9 mouse cellular contexts compared by ENCODE assay signal in the genomic region with DNA sequence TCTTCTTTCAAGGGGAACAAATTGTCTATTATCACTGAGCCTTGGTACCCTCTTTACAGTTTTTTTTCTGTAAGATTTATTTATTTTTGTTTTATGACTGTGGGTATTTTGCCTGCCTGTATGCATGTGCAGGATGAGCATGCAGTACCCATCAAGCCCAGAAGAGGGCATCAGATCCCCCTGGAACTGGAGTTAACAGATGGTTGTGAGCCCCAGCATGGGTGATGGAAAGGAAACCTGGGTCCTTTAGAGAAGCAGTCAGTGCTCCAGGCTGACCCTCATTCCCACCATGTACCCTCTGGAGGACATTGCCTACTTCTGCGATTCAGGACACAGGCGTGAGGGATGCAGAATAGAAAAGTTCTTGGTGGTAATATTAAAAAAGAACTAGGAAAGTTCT. TPM values are rescaled to one million over a fixed set of nuclear protein-coding genes. Genes with fewer than 3 reads are reported as not detected.
DNase-seq lines count a peak whose midpoint lies in the region; ATAC-seq and TF ChIP-seq lines count a peak whose summit lies in the region.
"Had no signal": no experiment of that assay in that cellular context is flagged by ENCODE, and none has a peak within 500 bp of the region (broad histone marks: within the 10 kb centered on the region; RNA-seq: fewer than 3 reads in every experiment).

No protein-coding gene starts in this region.

- no peak overlapping the region for H3K27ac ChIP-seq in kidney, embryonic 14.5 days (ENCODE audit: low read depth, low read length)
- no peak overlapping the region for H3K27ac ChIP-seq in liver, embryonic 14.5 days

- H3K9ac ChIP-seq in kidney, embryonic 14.5 days (ENCODE audit: low read depth, low read length): no peak overlapping the region
- no peak overlapping the region for H3K9ac ChIP-seq in liver, embryonic 14.5 days (replicated peaks)

- H3K4me2 ChIP-seq in kidney, embryonic 14.5 days (replicated peaks; ENCODE audit: low read depth, low read length): no peak overlapping the region
- H3K4me2 ChIP-seq in liver, embryonic 14.5 days (ENCODE audit: low read depth): no peak overlapping the region

- H3K4me3 ChIP-seq in kidney, embryonic 14.5 days (ENCODE audit: low read length): no peak overlapping the region
- H3K4me3 ChIP-seq in liver, embryonic 14.5 days (ENCODE audit: insufficient read depth in 1 of 2, low read depth in 2 of 2, low read length in 2 of 2): no peak overlapping the region

- no peaks in the 10 kb centered on the region for H3K36me3 ChIP-seq in kidney, embryonic 14.5 days (ENCODE audit: control insufficient read depth, insufficient read depth, low read length)
- no peaks in the 10 kb centered on the region for H3K36me3 ChIP-seq in liver, embryonic 14.5 days (replicated peaks; ENCODE audit: control insufficient read depth, insufficient read depth, low read depth)

- no peak for TF ChIP-seq EP300 in liver, embryonic 14.5 days (IDR thresholded peaks at IDR 0.05; ENCODE audit: low read depth)

- no peak for ATAC-seq in kidney, embryonic 14.5 days (ENCODE audit: low FRiP score, low TSS enrichment)
- ATAC-seq in liver, embryonic 14.5 days (ENCODE audit: insufficient read depth): no peak

- peak; percentile 73 for TF ChIP-seq CTCF in liver, embryonic 14.5 days (IDR thresholded peaks at IDR 0.05; ENCODE audit: low read depth)

- peak; percentile 29 to 45 for DNase-seq in kidney, postnatal 4 days
- peak; percentile 14 for DNase-seq in 3T3-L1 (ENCODE audit: low read depth, low spot score)
- peak; percentile 33 to 34 for DNase-seq in B cell, adult 2 months
- DNase-seq in liver, embryonic 14.5 days (ENCODE audit: low read depth in 3 of 3, low spot score in 3 of 3): no peak
- DNase-seq in frontal cortex, postnatal 10 days (ENCODE audit: low spot score in 2 of 2): no peak
- DNase-seq in layer of hippocampus, adult 18-20 months (ENCODE audit: low spot score in 2 of 2): no peak
- DNase-seq: layer of hippocampus, postnatal 36 days had no signal

- H3K9me3 ChIP-seq in kidney, embryonic 14.5 days (ENCODE audit: control insufficient read depth, low read length): peaks cover 3% of the 10 kb centered on the region; the same call in 1 of the 2 replicates
- no peaks in the 10 kb centered on the region for H3K9me3 ChIP-seq in liver, embryonic 14.5 days (ENCODE audit: control insufficient read depth, low read length)

- WGBS in kidney, embryonic 14.5 days: 97% methylated on average over 2 of the region's 2 CpGs
- WGBS in liver, embryonic 14.5 days (ENCODE audit: insufficient replicate concordance): 75% methylated on average over 2 of the region's 2 CpGs

- H3K4me1 ChIP-seq in kidney, embryonic 14.5 days (ENCODE audit: control insufficient read depth, insufficient read depth, low read length): peaks cover 12% of the 10 kb centered on the region; the same call in 1 of the 2 replicates
- H3K4me1 ChIP-seq in liver, embryonic 14.5 days (replicated peaks; ENCODE audit: control insufficient read depth in 2 of 2, insufficient read depth in 2 of 2, low read length in 1 of 2): no peaks in the 10 kb centered on the region

- peaks cover 60% of the 10 kb centered on the region for H3K27me3 ChIP-seq in kidney, embryonic 14.5 days (ENCODE audit: control insufficient read depth, insufficient read depth, low read length)
- peaks cover 39% of the 10 kb centered on the region for H3K27me3 ChIP-seq in liver, embryonic 14.5 days (ENCODE audit: control insufficient read depth, insufficient read depth, low read length)

RNA-seq across cellular contexts. Expression of gene Tox2, which starts 4.4 kb away (rescaled TPM):
- 1.2 and 2.9 TPM in 2 replicates for polyA plus RNA-seq in kidney, embryonic 14.5 days (2014; fragmentation: Nextera tagmentation; extraction: Ambion mirVana)
- polyA plus RNA-seq in liver, embryonic 14.5 days (2012; rRNA removed): 0.71 and 1.4 TPM in 2 replicates
- 0.25 and 0.45 TPM in 2 replicates for polyA plus RNA-seq in liver, embryonic 14.5 days (2014; fragmentation: Nextera tagmentation; extraction: Ambion mirVana)
- total RNA-seq in layer of hippocampus, adult 18-20 months (2021): 10 to 100 TPM; 27.3 to 27.8 TPM
- total RNA-seq: megakaryocyte, adult 5-6 weeks had no signal

Comparison
In these comparisons a context has a peak if more than half of its experiments do, and no peak if none do; other contexts are left out.
1. DNase-seq: peak in kidney, postnatal 4 days (2 of 2), 3T3-L1 (single experiment) and B cell, adult 2 months (2 of 2); none in liver, embryonic 14.5 days (0 of 3), frontal cortex, postnatal 10 days (0 of 2) and layer of hippocampus, adult 18-20 months (0 of 2).